Mouse (Mus musculus) midbrain, postnatal 0 days (tissue): ENCODE data around the gene Nfrkb. TPM values are rescaled to one million over a fixed set of nuclear protein-coding genes. Genes with fewer than 3 reads are reported as not detected.

Experiments used
- ATAC-seq: fragments of 200-750 bp; cut with Nextera tagmentation; 2 replicates; pipeline ENCODE4 v1.8.0; 2017; ENCODE audit warnings: moderate number of reproducible peaks, mild to moderate bottlenecking, moderate TSS enrichment, moderate library complexity; ENCODE audit not compliant: low FRiP score
- DNase-seq: peaks from one replicate; pipeline ENCODE4 v3.0.0-alpha.2; 2015; ENCODE audit warnings: low spot score
- H3K27ac ChIP-seq: fragments of 300-500 bp; sonication (generic); 2 replicates; pipeline ENCODE4 v1.5.1; 2014; ENCODE audit warnings: low read depth, mild to moderate bottlenecking, low read length, mixed read lengths
- H3K27me3 ChIP-seq: fragments of 300-500 bp; sonication (generic); 2 replicates; pipeline ENCODE4 v1.6.1; 2014; ENCODE audit warnings: low read length, control low read depth, mixed read lengths; ENCODE audit not compliant: insufficient read depth
- H3K36me3 ChIP-seq: fragments of 300-500 bp; sonication (generic); 2 replicates; pipeline ENCODE4 v1.6.1; 2014; ENCODE audit warnings: low read length, control low read depth, mixed read lengths; ENCODE audit not compliant: insufficient read depth
- H3K4me1 ChIP-seq: fragments of 300-500 bp; sonication (generic); 2 replicates; pipeline ENCODE4 v1.6.1; 2014; ENCODE audit warnings: mild to moderate bottlenecking, control low read depth, antibody characterized with exemption, low read length, mixed read lengths; ENCODE audit not compliant: insufficient read depth
- H3K4me2 ChIP-seq: fragments of 300-500 bp; sonication (generic); 2 replicates; pipeline ENCODE4 v1.6.1; 2014; ENCODE audit warnings: low read depth, mild to moderate bottlenecking, low read length, mixed read lengths; ENCODE audit not compliant: poor library complexity, severe bottlenecking
- H3K4me3 ChIP-seq: fragments of 300-500 bp; sonication (generic); 2 replicates; pipeline ENCODE4 v1.5.1; 2014; ENCODE audit warnings: low read depth, mild to moderate bottlenecking, low read length, moderate library complexity
- H3K9ac ChIP-seq: fragments of 300-500 bp; sonication (generic); replicated peaks from 2 replicates; pipeline ENCODE4 v1.6.1; 2014; ENCODE audit warnings: mild to moderate bottlenecking, low read length, moderate library complexity, mixed read lengths; ENCODE audit not compliant: poor library complexity, severe bottlenecking
- H3K9me3 ChIP-seq: fragments of 300-500 bp; sonication (generic); 2 replicates; pipeline ENCODE4 v1.6.1; 2016; ENCODE audit warnings: low read length, control low read depth
- CTCF ChIP-seq: IDR thresholded peaks from 2 replicates; pipeline ENCODE4 v1.5.1; 2016; ENCODE audit warnings: antibody characterized with exemption, mild to moderate bottlenecking
- WGBS: fragments of 180-500 bp; shearing (Covaris S2); extraction: QIAGEN DNeasy Blood & Tissue Kit; methylation state at CpG from one replicate; pipeline ENCODE4 v1.1.7; 2014; 5-methylcytosine and 5-hydroxymethylcytosine counted together
- polyA plus RNA-seq: library from polyadenylated mRNA; unstranded; fragments of >200 nt; fragmentation: Nextera tagmentation; extraction: Ambion mirVana; gene quantifications from 2 replicates; pipeline ENCODE4 v1.2.1, GENCODE M21; 2015
- total RNA-seq: library from RNA; depleted of rRNA; stranded (reverse); fragments of >200 nt; gene quantifications from 2 replicates; pipeline ENCODE4 v1.2.3, GENCODE M21; 2014

Nfrkb gene
- total and polyA plus RNA-seq, 2 experiments from 2014 or later: 24.0 to 38.1 TPM

- 90% methylated on average over 2 of the region's 2 CpGs for WGBS
- H3K4me1 ChIP-seq: no peaks in the 10 kb centered on the region
- no peak overlapping the region for H3K4me3 ChIP-seq
- H3K9ac ChIP-seq: no peak overlapping the region
- ATAC-seq: no peak
- peaks cover 54% of the 10 kb centered on the region for H3K36me3 ChIP-seq
- no peak overlapping the region for H3K4me2 ChIP-seq
- H3K9me3 ChIP-seq: no peaks in the 10 kb centered on the region
- DNase-seq: no peak
- TF ChIP-seq CTCF: no peak
- H3K27ac ChIP-seq: no peak overlapping the region
- no peaks in the 10 kb centered on the region for H3K27me3 ChIP-seq
Observed at GRCm38 (mm10) chr9:31404311-31404710, 18.3 kb downstream of the Nfrkb start.

- WGBS: 64% methylated on average over 6 of the region's 6 CpGs
- Histone ChIP-seq H3K4me3 (no peak overlapping the region), H3K4me2 (no peak overlapping the region), H3K36me3 (peaks cover 58% of the 10 kb centered on the region), H3K27ac (no peak overlapping the region), H3K9me3 (no peaks in the 10 kb centered on the region), H3K27me3 (no peaks in the 10 kb centered on the region), H3K9ac (no peak overlapping the region), H3K4me1 (no peaks in the 10 kb centered on the region)
- no peak for ATAC-seq
- peak; percentile 7 for DNase-seq
- peak; percentile 75 for TF ChIP-seq CTCF
Observed at GRCm38 (mm10) chr9:31405217-31405616, 19.2 kb downstream of the Nfrkb start.

GRCm38 (mm10) chr9:31412165-31412564 is 26.2 kb downstream of the Nfrkb start:
- Histone ChIP-seq H3K27ac (no peak overlapping the region), H3K27me3 (no peaks in the 10 kb centered on the region), H3K4me3 (no peak overlapping the region), H3K9me3 (no peaks in the 10 kb centered on the region), H3K36me3 (peaks cover 62% of the 10 kb centered on the region), H3K4me2 (no peak overlapping the region), H3K4me1 (no peaks in the 10 kb centered on the region), H3K9ac (no peak overlapping the region)
- ATAC-seq (no peak), DNase-seq (no peak)
- 95% methylated on average over 4 of the region's 4 CpGs for WGBS
- no peak for TF ChIP-seq CTCF

GRCm38 (mm10) chr9:31418821-31419220 is 32.8 kb downstream of the Nfrkb start:
- no peak overlapping the region for H3K27ac ChIP-seq
- no peak for ATAC-seq
- 90% methylated on average over 1 of the region's 1 CpGs for WGBS

GRCm38 (mm10) chr9:31422143-31422542 is 36.2 kb downstream of the Nfrkb start:
- no peak for ATAC-seq
- DNase-seq: no peak
- Histone ChIP-seq H3K27ac (no peak overlapping the region), H3K9me3 (no peaks in the 10 kb centered on the region), H3K4me3 (no peak overlapping the region), H3K27me3 (no peaks in the 10 kb centered on the region), H3K9ac (no peak overlapping the region), H3K36me3 (peaks cover 41% of the 10 kb centered on the region), H3K4me1 (no peaks in the 10 kb centered on the region), H3K4me2 (no peak overlapping the region)
- 92% methylated on average over 5 of the region's 5 CpGs for WGBS
- no peak for TF ChIP-seq CTCF

More at GRCm38 (mm10) chr9:31418821-31419220, 32.8 kb downstream of the Nfrkb start:
- H3K4me1 ChIP-seq: no peaks in the 10 kb centered on the region
- no peak overlapping the region for H3K9ac ChIP-seq
- no peak overlapping the region for H3K4me2 ChIP-seq
- no peak overlapping the region for H3K4me3 ChIP-seq
- peaks cover 63% of the 10 kb centered on the region for H3K36me3 ChIP-seq
- H3K9me3 ChIP-seq: no peaks in the 10 kb centered on the region
- TF ChIP-seq CTCF: no peak
- no peak for DNase-seq
- no peaks in the 10 kb centered on the region for H3K27me3 ChIP-seq

- DNase-seq (no peak), ATAC-seq (no peak)
- Histone ChIP-seq H3K4me1 (no peaks in the 10 kb centered on the region), H3K27me3 (no peaks in the 10 kb centered on the region), H3K36me3 (no peaks in the 10 kb centered on the region), H3K27ac (no peak overlapping the region), H3K4me2 (no peak overlapping the region), H3K4me3 (no peak overlapping the region), H3K9me3 (no peaks in the 10 kb centered on the region), H3K9ac (no peak overlapping the region)
- 93% methylated on average over 7 of the region's 7 CpGs for WGBS
- no peak for TF ChIP-seq CTCF
Observed at GRCm38 (mm10) chr9:31428971-31429370, 43.0 kb downstream of the Nfrkb start.
